Mouse (Mus musculus) intestine, embryonic 15.5 days (tissue): ENCODE measurements around the gene Gm10600. TPM values are rescaled to one million over a fixed set of nuclear protein-coding genes. Genes with fewer than 3 reads are reported as not detected.
"Not testable (repeated sequence)": the region's sequence is repeated elsewhere in the genome, so short reads cannot be mapped to it uniquely, and the experiment has no call there.

Experiments
- ATAC-seq: fragments of 200-750 bp; cut with Nextera tagmentation; 2 replicates; pipeline ENCODE4 v1.8.0; 2017; ENCODE audit warnings: moderate TSS enrichment, moderate library complexity
- H3K27ac ChIP-seq: fragments of 300-500 bp; sonication (generic); 2 replicates; pipeline ENCODE4 v1.5.1; 2015; ENCODE audit warnings: mild to moderate bottlenecking, inconsistent platforms
- H3K27me3 ChIP-seq: fragments of 300-500 bp; sonication (generic); replicated peaks from 2 replicates; pipeline ENCODE4 v1.6.1; 2015; ENCODE audit warnings: inconsistent platforms
- H3K36me3 ChIP-seq: fragments of 300-500 bp; sonication (generic); 2 replicates; pipeline ENCODE4 v1.6.1; 2015; ENCODE audit warnings: inconsistent platforms
- H3K4me1 ChIP-seq: fragments of 300-500 bp; sonication (generic); replicated peaks from 2 replicates; pipeline ENCODE4 v1.6.1; 2015; ENCODE audit warnings: inconsistent platforms
- H3K4me2 ChIP-seq: fragments of 300-500 bp; sonication (generic); replicated peaks from 2 replicates; pipeline ENCODE4 v1.6.1; 2015; ENCODE audit warnings: mild to moderate bottlenecking, inconsistent platforms
- H3K4me3 ChIP-seq: fragments of 300-500 bp; sonication (generic); replicated peaks from 2 replicates; pipeline ENCODE4 v1.5.1; 2015; ENCODE audit warnings: inconsistent platforms
- H3K9ac ChIP-seq: fragments of 300-500 bp; sonication (generic); 2 replicates; pipeline ENCODE4 v1.6.1; 2015; ENCODE audit warnings: inconsistent platforms
- H3K9me3 ChIP-seq: fragments of 300-500 bp; sonication (generic); 2 replicates; pipeline ENCODE4 v1.6.1; 2016; ENCODE audit warnings: inconsistent platforms
- WGBS: fragments of 180-500 bp; shearing (Covaris S2); methylation state at CpG from one replicate; pipeline ENCODE4 v1.1.7; 2015; 5-methylcytosine and 5-hydroxymethylcytosine counted together
- polyA plus RNA-seq: library from polyadenylated mRNA; unstranded; fragments of >200 nt; fragmentation: Nextera tagmentation; extraction: Ambion mirVana; gene quantifications from 2 replicates; pipeline ENCODE4 v1.2.1, GENCODE M21; 2015

Gm10600 gene
- not detected in 2 replicates for polyA plus RNA-seq

GRCm38 (mm10) chr4:42240339-42240738 lies at the start of gene Gm10600:
Gene Gm10600, plus strand, starts transcription at chr4:42240639.
- not testable (repeated sequence) for H3K4me1 ChIP-seq, ATAC-seq, H3K9ac ChIP-seq, H3K27me3 ChIP-seq, H3K27ac ChIP-seq, H3K4me3 ChIP-seq, H3K9me3 ChIP-seq, H3K4me2 ChIP-seq, H3K36me3 ChIP-seq
- WGBS = no CpG with 5 or more reads among the region's 4 CpGs

- not testable (repeated sequence) for H3K27me3 ChIP-seq, H3K9me3 ChIP-seq, H3K36me3 ChIP-seq, H3K4me2 ChIP-seq, H3K27ac ChIP-seq, H3K4me1 ChIP-seq, ATAC-seq, H3K4me3 ChIP-seq, H3K9ac ChIP-seq
- WGBS = no CpG with 5 or more reads among the region's 5 CpGs
Measured at GRCm38 (mm10) chr4:42255467-42255866, 15.0 kb downstream of the Gm10600 start, which contains the start of gene Ccl21b. Gene Ccl21b, plus strand, starts transcription at chr4:42255767.

Other genes starting within 250 kb of the Gm10600 start
- 0.10 TPM in 1 of 2 replicates, not detected in the other for gene Gm21093, start 205.9 kb upstream of the Gm10600 start, polyA plus RNA-seq
- not detected in 2 replicates for gene Gm3893, start 149.4 kb upstream of the Gm10600 start, polyA plus RNA-seq
- 13.7 TPM in 1 of 2 replicates, not detected in the other for gene Gm13304, start 125.8 kb upstream of the Gm10600 start, polyA plus RNA-seq
- gene Gm13306, start 87.2 kb upstream of the Gm10600 start, polyA plus RNA-seq = not detected in 2 replicates
- gene Gm13305, start 72.0 kb upstream of the Gm10600 start, polyA plus RNA-seq = not detected in 2 replicates
- not detected in 2 replicates for gene Ccl21b, start 15.1 kb downstream of the Gm10600 start, polyA plus RNA-seq
- not detected in 2 replicates for gene Gm21953, start 53.6 kb downstream of the Gm10600 start, polyA plus RNA-seq
- not detected in 2 replicates for gene Fam205a3, start 77.7 kb downstream of the Gm10600 start, polyA plus RNA-seq
- gene Gm21586, start 198.7 kb downstream of the Gm10600 start, polyA plus RNA-seq = not detected in 2 replicates
- not detected in 2 replicates for gene Gm2163, start 226.1 kb downstream of the Gm10600 start, polyA plus RNA-seq